Mouse (Mus musculus) cerebellum, adult 2 months (tissue): ENCODE measurements at regions not wholly inside any gene's neighbourhood (a gene's known extent, or its start where the extent isn't known, plus 50 kb on each side); places are given as distances from the start of the nearest gene placed in this dataset.

Experiments used
- CTCF ChIP-seq: fragments of 200-500 bp; IDR thresholded peaks from 2 replicates; pipeline ENCODE4 v1.5.1; 2011; ENCODE audit warnings: low read depth, mild to moderate bottlenecking, control low read depth, low read length, moderate library complexity, borderline replicate concordance; ENCODE audit not compliant: insufficient read depth
- POLR2A ChIP-seq: fragments of 200-500 bp; IDR thresholded peaks from 2 replicates; pipeline ENCODE4 v1.6.1; 2011; ENCODE audit warnings: low read length, control low read depth, borderline replicate concordance; ENCODE audit not compliant: insufficient read depth

DNA sequence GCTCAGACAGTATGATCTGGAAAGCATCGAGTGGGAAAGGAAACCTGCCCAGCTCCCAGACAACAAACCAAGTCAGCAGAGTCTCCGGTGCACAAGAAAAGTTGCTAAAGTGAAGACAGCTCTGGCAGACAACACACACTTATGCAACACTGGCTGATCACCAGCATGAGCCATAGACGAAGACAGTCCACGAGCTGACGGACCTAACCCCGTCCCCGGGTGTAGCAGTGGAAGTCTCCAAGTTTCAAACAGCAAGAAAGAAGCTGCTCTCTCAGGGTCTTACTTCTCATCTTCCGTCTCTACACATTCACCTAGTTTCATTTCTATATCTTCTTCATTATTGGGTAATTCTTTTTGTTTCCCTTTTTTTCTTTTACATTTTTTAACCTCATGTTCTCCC, 1083.8 kb upstream of the 2610301B20Rik start:
- TF ChIP-seq POLR2A (no peak), CTCF (no peak)
